Mouse (Mus musculus): ENCODE results near the gene Nppc.

- no peak for TF ChIP-seq CTCF (conservative IDR thresholded peaks at IDR 0.05; ENCODE audit: insufficient read depth, insufficient read length, low read depth, low read length)
- no peak for TF ChIP-seq POLR2A (IDR thresholded peaks at IDR 0.05; ENCODE audit: low read depth, low read length)
Observed at GRCm38 (mm10) chr1:86703300-86703964, 33.1 kb upstream of the Nppc start, which contains the start of gene Dis3l2.
